Mouse (Mus musculus): ENCODE results near the gene Mospd3.

DNA sequence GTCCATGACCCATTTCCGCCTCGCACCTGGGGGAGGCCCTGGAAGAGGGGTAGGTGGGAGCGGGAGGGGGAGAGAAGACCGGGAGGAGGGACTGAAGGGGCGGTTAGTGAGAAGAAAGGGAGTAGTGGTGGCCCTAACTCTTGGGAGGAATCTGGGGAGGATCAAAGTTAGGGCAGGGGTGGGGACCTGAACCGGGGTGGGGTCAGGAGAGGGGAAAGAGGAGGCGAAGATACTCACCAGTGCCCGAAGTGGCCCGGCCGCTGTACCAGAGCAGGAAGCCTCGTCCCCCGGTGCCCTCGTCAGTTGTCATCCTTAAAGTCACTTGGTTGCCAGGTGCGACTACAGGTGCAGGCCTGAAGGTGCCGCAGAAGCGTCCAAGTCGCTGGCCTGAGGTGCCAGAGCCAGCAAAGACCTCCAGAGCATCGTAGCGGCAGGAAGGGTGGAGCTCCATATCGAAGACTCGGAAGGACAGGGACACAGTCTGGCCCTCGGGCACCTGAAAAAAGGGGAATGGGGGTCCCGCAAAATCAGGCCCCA lies 7.9 kb upstream of the Mospd3 start:
- TF ChIP-seq CTCF (IDR thresholded peaks at IDR 0.05) = no peak
- TF ChIP-seq POLR2A (IDR thresholded peaks at IDR 0.05; ENCODE audit: insufficient read depth, low read depth, low read length) = no peak

All from heart, adult 2 months (tissue).